Mouse (Mus musculus) lung, postnatal 0 days (tissue): Measurements from ENCODE around the gene Card6.

ENCODE experiments used
- CTCF ChIP-seq: IDR thresholded peaks from 2 replicates; pipeline ENCODE4 v1.5.1; 2016; ENCODE audit warnings: antibody characterized with exemption, mild to moderate bottlenecking
- EP300 ChIP-seq: IDR thresholded peaks from 2 replicates; pipeline ENCODE4 v1.6.1; 2016; ENCODE audit warnings: antibody characterized with exemption, mild to moderate bottlenecking, control low read depth

DNA sequence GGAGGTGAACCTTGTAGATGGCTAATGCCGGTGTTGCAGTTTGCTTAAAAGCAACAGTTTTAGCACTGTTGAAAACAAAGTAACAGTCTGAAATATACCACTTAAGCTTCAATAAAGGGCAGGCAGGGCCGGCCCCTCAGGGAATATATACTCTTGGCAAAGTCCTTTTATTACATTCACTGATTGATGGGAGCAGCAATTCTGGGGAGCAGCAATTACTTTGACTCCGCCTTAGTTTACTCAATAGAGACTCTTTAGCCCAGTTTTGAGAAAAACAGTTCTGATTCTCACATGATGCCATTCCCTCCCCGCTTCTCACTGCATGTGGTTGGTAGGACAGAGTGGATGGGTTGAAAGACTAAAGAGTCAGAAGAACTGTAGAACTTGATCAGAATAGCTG, 40.8 kb upstream of the Card6 start:
- no peak for TF ChIP-seq CTCF
- TF ChIP-seq EP300: no peak
